Mouse (Mus musculus): ENCODE data around the gene Btf3l4.

GRCm38 (mm10) chr4:108781596-108781995 is 51.8 kb downstream of the Btf3l4 start:
- TF ChIP-seq CTCF (IDR thresholded peaks at IDR 0.05; ENCODE audit: low read depth, low read length) (no peak), POLR2A (IDR thresholded peaks at IDR 0.05; ENCODE audit: insufficient read depth, low read length) (no peak), EP300 (IDR thresholded peaks at IDR 0.05; ENCODE audit: insufficient read depth, low read depth, low read length) (no peak)
